Mouse (Mus musculus) liver, embryonic 14.5 days (tissue): ENCODE data around the gene Lamc2. TPM values are rescaled to one million over a fixed set of nuclear protein-coding genes. Genes with fewer than 3 reads are reported as not detected.

Experiments used
- ATAC-seq: fragments of 200-750 bp; cut with Nextera tagmentation; 2 replicates; pipeline ENCODE4 v1.8.0; 2017; ENCODE audit warnings: moderate number of reproducible peaks, mild to moderate bottlenecking, moderate library complexity; ENCODE audit not compliant: insufficient read depth
- DNase-seq, 3 experiments: peaks; one replicate each; pipeline ENCODE4 v3.0.0-alpha.2; 2012 to 2013; ENCODE audit warnings: low read depth in 3 of 3, low spot score in 3 of 3
- H3K27ac ChIP-seq: fragments of 300-500 bp; sonication (generic); 2 replicates; pipeline ENCODE4 v1.5.1; 2014; ENCODE audit warnings: moderate library complexity, mild to moderate bottlenecking, control low read depth, inconsistent platforms
- H3K27me3 ChIP-seq: fragments of 300-500 bp; sonication (generic); 2 replicates; pipeline ENCODE4 v1.6.1; 2014; ENCODE audit warnings: mild to moderate bottlenecking, low read length, moderate library complexity; ENCODE audit not compliant: control insufficient read depth, insufficient read depth
- H3K36me3 ChIP-seq: fragments of 300-500 bp; sonication (generic); replicated peaks from 2 replicates; pipeline ENCODE4 v1.6.1; 2014; ENCODE audit warnings: low read depth; ENCODE audit not compliant: control insufficient read depth, insufficient read depth
- H3K4me1 ChIP-seq, 2 experiments: fragments of 200-500 bp in 1 of 2; fragments of 300-500 bp in 1 of 2; sonication (generic) in 1 of 2; replicated peaks; 2 replicates each; pipeline ENCODE4 v1.6.1; 2012 to 2014; ENCODE audit warnings: antibody characterized with exemption in 1 of 2, inconsistent platforms in 1 of 2, low read length in 1 of 2; ENCODE audit not compliant: control insufficient read depth in 2 of 2, insufficient read depth in 2 of 2
- H3K4me2 ChIP-seq: fragments of 300-500 bp; sonication (generic); 2 replicates; pipeline ENCODE4 v1.6.1; 2014; ENCODE audit warnings: low read depth, mild to moderate bottlenecking, control low read depth, moderate library complexity
- H3K4me3 ChIP-seq, 2 experiments: fragments of 200-500 bp in 1 of 2; fragments of 300-500 bp in 1 of 2; sonication (generic) in 1 of 2; 2 replicates each; pipeline ENCODE4 v1.5.1; 2012 to 2014; ENCODE audit warnings: low read depth in 2 of 2, low read length in 2 of 2, mild to moderate bottlenecking in 2 of 2, control low read depth in 1 of 2, inconsistent platforms in 1 of 2, moderate library complexity in 1 of 2; ENCODE audit not compliant: insufficient read depth in 1 of 2
- H3K9ac ChIP-seq: fragments of 300-500 bp; sonication (generic); replicated peaks from 2 replicates; pipeline ENCODE4 v1.6.1; 2014; ENCODE audit warnings: mild to moderate bottlenecking, control low read depth, moderate library complexity
- H3K9me3 ChIP-seq: fragments of 300-500 bp; sonication (generic); 2 replicates; pipeline ENCODE4 v1.6.1; 2016; ENCODE audit warnings: low read length, mixed read lengths; ENCODE audit not compliant: control insufficient read depth
- CTCF ChIP-seq: IDR thresholded peaks from 2 replicates; pipeline ENCODE4 v1.5.1; 2016; ENCODE audit warnings: antibody characterized with exemption, low read depth, control low read depth
- EP300 ChIP-seq: IDR thresholded peaks from 2 replicates; pipeline ENCODE4 v1.6.1; 2016; ENCODE audit warnings: antibody characterized with exemption, low read depth
- WGBS: fragments of 180-500 bp; shearing (Covaris S2); extraction: QIAGEN DNeasy Blood & Tissue Kit; methylation state at CpG from one replicate; pipeline ENCODE4 v1.1.7; 2014; ENCODE audit not compliant: insufficient replicate concordance; 5-methylcytosine and 5-hydroxymethylcytosine counted together
- polyA plus RNA-seq, 2 experiments: library from polyadenylated mRNA; depleted of rRNA in 1 of 2; stranded (reverse) in 1 of 2; unstranded in 1 of 2; fragments of >200 nt; fragmentation: Nextera tagmentation in 1 of 2; extraction: Ambion mirVana in 1 of 2; gene quantifications; 2 replicates each; pipeline versions ENCODE4 v1.2.1 to v1.2.3; 2012 to 2014

The Lamc2 gene
- polyA plus RNA-seq, 2 experiments: 0.10 to 0.14 TPM

DNA sequence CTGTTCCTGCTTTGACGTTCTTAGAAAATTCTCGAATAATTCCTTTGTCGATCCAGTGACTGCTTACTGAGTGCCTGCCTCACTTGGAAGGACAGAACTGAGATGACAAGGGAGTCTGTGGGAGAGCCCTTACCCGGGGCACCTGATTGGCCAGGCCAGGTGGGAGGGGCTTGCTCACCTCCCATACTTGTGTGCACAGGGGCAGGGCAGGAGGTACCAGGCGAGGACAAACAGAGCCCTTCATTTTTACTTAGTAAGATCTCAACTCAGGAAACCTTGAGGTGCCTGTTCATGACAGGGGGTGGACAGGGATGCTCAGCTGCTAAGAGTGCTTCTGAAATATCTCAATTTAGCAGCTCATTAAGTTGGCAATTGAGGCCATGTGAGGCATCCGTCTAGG is 110.3 kb downstream of the Lamc2 start:
- no peaks in the 10 kb centered on the region for H3K36me3 ChIP-seq
- no peaks in the 10 kb centered on the region for H3K4me1 ChIP-seq
- ATAC-seq (no peak), DNase-seq (no peak)
- peaks cover 25% of the 10 kb centered on the region for H3K27me3 ChIP-seq
- H3K4me3 ChIP-seq: no peak overlapping the region
- no peak for TF ChIP-seq CTCF
- no peak for TF ChIP-seq EP300
- H3K9me3 ChIP-seq: no peaks in the 10 kb centered on the region
- H3K27ac ChIP-seq: no peak overlapping the region
- WGBS: 44% methylated on average over 6 of the region's 6 CpGs
- no peak overlapping the region for H3K9ac ChIP-seq
- no peak overlapping the region for H3K4me2 ChIP-seq

DNA sequence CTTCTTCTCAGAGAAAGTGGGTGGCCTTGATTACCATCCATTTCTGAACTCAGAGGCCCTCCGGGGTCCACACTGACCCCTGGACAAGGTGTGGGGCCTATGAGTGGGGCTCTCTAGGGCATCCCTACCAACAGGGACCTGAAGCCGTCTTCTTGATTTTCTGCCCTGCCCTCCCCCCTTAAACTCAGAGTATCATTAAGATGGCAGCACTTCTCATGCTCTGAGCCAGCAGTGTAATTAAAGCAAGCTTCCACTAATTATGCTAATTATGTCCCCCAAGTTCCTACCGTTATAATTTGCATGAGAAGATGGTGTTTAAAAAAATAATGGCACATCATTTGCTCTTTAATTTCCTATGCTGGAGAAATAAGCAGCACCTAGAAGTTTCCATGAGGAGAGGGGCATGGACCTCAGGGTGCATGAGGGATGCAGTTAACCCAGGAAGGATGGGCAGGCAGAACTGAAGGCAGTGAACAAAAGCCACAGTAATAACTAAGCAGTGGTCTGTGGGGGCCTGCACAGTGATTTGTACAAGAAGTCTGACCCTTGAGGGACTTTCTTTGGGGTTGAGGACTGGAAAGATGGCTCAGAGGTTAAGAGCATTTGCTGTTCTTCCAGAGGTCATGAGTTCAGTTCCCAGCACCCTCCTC is 111.0 kb downstream of the Lamc2 start:
- 54% methylated on average over 3 of the region's 3 CpGs for WGBS
- Histone ChIP-seq H3K9ac (no peak overlapping the region), H3K9me3 (no peaks in the 10 kb centered on the region), H3K4me3 (no peak overlapping the region), H3K36me3 (no peaks in the 10 kb centered on the region), H3K27me3 (peaks cover 25% of the 10 kb centered on the region), H3K4me2 (no peak overlapping the region), H3K4me1 (no peaks in the 10 kb centered on the region), H3K27ac (no peak overlapping the region)
- no peak for ATAC-seq
- DNase-seq: no peak
- TF ChIP-seq CTCF (no peak), EP300 (no peak)

DNA sequence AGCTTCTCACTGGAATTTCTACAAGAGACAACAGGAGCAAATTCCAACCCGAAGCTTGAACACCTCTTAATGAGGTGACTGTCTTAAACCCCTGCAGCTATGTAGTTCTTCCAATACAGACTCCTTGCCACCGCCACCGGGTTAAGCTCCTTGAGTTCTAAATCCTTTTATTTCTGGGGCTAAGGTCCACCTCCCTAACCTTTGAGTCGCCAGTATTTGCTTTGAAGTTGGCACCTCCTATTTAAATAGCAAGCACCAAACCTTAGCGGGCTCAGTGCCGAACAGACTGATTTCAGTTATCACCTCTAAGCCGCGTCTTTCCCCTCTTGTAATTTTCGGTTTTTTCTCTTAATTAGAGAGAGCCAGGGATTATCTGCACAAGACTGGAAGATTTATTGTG is 112.8 kb downstream of the Lamc2 start:
- Histone ChIP-seq H3K4me1 (no peaks in the 10 kb centered on the region), H3K27me3 (peaks cover 25% of the 10 kb centered on the region), H3K9me3 (no peaks in the 10 kb centered on the region), H3K4me2 (no peak overlapping the region), H3K9ac (no peak overlapping the region), H3K4me3 (no peak overlapping the region), H3K27ac (no peak overlapping the region), H3K36me3 (no peaks in the 10 kb centered on the region)
- ATAC-seq: no peak
- no peak for DNase-seq
- WGBS: 12% methylated on average over 9 of the region's 9 CpGs
- TF ChIP-seq CTCF (no peak), EP300 (no peak)

Other genes with a start within 250 kb of the Lamc2 start
- gene Nmnat2, start 231.5 kb downstream of the Lamc2 start, polyA plus RNA-seq (2012; rRNA removed): 0.02 and 0.05 TPM in 2 replicates
- gene Nmnat2, start 231.5 kb downstream of the Lamc2 start, polyA plus RNA-seq (2014; fragmentation: Nextera tagmentation; extraction: Ambion mirVana): 0.09 TPM in 1 of 2 replicates, not detected in the other
- gene Lamc1, start 146.3 kb upstream of the Lamc2 start, polyA plus RNA-seq (2012; rRNA removed): 10.0 and 10.8 TPM in 2 replicates
- 7.5 and 8.0 TPM in 2 replicates for gene Lamc1, start 146.3 kb upstream of the Lamc2 start, polyA plus RNA-seq (2014; fragmentation: Nextera tagmentation; extraction: Ambion mirVana)
- gene Shcbp1l, start 238.7 kb upstream of the Lamc2 start, polyA plus RNA-seq (2012; rRNA removed): 0.22 and 0.27 TPM in 2 replicates
- 0.28 and 0.32 TPM in 2 replicates for gene Shcbp1l, start 238.7 kb upstream of the Lamc2 start, polyA plus RNA-seq (2014; fragmentation: Nextera tagmentation; extraction: Ambion mirVana)